Mouse (Mus musculus): ENCODE data around the gene Usp53.

Gene Usp53

DNA sequence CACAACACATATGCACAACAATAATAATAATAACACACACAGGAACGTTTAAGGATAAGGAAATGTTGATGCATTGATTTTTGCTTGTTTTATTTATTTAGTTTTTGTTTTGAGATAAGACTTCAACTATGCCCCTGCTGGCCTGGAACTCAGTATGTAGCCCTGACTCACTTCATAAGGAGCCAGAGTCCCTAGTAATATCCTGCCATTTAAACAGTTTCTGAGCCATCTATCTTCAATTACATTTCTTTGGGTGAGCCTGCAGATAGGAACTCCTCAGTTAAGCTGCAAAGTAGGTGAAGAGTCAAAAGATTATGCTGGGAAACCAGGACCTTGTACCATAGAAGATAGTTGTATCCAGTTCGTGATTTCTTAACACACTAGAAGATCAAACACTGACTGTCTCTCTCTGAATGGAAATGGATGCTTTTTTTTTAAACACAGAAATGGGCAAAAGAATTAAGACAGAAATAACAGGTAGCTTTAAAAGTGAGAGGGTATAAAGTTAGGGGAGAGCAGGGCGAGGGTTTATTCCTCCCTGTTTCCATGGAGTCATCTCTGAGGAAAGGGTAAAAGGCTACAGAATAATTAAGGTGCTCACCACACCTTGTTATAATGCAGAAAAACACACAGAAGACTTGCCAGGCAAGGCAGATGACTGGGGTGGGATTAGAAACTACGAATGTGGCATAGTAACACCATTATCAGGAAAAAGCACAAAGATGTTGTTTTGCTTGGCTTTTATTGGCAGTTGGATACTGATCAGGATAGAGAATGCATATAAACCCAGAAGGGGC lies 96.6 kb downstream of the Usp53 start:
- DNase-seq (ENCODE audit: low spot score in 2 of 2) = no peak

Measured in frontal cortex, postnatal 36 days (tissue).